Mouse (Mus musculus): ENCODE measurements around the gene Fignl1.

DNA sequence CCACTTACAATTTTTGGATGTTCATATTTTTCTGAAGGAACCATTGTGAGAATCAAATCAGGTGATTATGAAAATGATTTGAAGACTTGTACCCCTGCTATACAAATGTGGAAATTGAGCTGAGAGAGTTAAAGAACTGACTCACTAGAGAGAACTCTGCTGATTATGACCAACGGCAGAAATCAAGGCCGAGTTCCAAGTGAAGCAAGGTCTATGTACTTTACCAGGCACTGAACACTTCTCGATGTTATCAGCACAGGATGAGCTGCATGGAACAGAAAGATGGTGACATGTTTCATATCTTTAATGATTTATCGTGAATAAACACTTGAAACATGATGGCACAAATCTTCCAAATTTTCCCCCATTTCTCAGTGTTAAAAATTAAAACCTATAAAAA, 2.8 kb downstream of the Fignl1 start:
- no peak for TF ChIP-seq E2F4 (IDR thresholded peaks at IDR 0.05; ENCODE audit: insufficient replicate concordance, low read depth, low read length)
- no peak for TF ChIP-seq CHD1 (IDR thresholded peaks at IDR 0.05; ENCODE audit: low read depth, low read length)
- TF ChIP-seq POLR2A (IDR thresholded peaks at IDR 0.05; ENCODE audit: low read depth, low read length): no peak
- no peak for TF ChIP-seq CTCF (conservative IDR thresholded peaks at IDR 0.05 in 1 of 2, IDR thresholded peaks at IDR 0.05 in 1 of 2; ENCODE audit: low read depth in 2 of 2, low read length in 2 of 2)
- no peak for TF ChIP-seq ETS1 (conservative IDR thresholded peaks at IDR 0.05; ENCODE audit: low read depth, low read length)
- no peak for TF ChIP-seq EP300 (IDR thresholded peaks at IDR 0.05; ENCODE audit: low read length)
- TF ChIP-seq NRF1 (IDR thresholded peaks at IDR 0.05; ENCODE audit: low read depth, low read length): no peak
- no peak for TF ChIP-seq ZNF384 (IDR thresholded peaks at IDR 0.05; ENCODE audit: low read depth, low read length)
- TF ChIP-seq UBTF (IDR thresholded peaks at IDR 0.05; ENCODE audit: low read depth, low read length): no peak
- TF ChIP-seq POLR2AphosphoS2 (IDR thresholded peaks at IDR 0.05; ENCODE audit: low read depth, low read length): no peak
- no peak for TF ChIP-seq RAD21 (IDR thresholded peaks at IDR 0.05; ENCODE audit: low read depth, low read length)
